Mouse (Mus musculus): ENCODE results near the gene Zic1. TPM values are rescaled to one million over a fixed set of nuclear protein-coding genes. Genes with fewer than 3 reads are reported as not detected.

The Zic1 gene
- polyA plus RNA-seq, 1 experiment = 0.28 TPM

DNA sequence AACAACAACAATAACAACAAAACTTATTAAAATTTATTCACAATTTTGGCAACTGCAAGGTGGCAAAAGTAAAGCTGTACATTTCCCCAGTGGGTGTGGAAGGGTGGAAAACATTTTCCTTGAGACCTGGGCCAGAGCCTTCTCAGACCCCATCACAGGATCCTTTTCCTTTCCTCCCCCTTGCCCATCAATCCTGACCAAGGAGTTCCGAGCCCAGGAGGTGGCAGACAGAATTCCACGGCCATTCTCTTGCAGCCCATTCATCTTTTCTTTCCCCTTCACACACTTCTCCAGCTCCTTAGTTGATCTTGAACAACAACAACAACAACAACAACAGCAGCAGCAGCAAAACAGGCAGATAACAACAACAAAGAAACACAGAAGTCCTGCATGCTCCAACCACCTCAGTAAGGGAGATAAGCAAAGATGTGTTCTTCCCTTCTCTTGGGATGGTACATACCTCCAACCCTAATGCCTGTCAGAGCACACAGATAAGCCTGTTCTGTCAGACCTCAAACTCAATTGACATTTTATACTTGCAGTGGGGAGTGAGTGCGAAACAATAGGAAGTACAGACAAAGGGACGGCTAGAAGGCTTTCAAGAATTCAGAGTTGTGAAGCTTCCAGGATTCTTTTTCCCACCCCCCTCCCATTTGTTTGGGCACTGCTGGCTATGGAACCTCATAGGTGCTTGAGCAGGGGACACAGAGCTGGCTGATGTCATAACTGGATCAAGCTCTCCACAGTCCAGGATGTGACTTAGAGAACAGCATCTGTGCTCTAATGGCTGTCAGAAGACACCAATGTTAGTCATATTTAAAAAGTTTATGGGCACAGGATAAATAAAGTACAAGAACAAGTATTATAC is 19.3 kb upstream of the Zic1 start:
- no peak for TF ChIP-seq CTCF (IDR thresholded peaks at IDR 0.05; ENCODE audit: borderline replicate concordance, control insufficient read depth, extremely low read depth, insufficient read depth, low read length, poor library complexity)
- TF ChIP-seq POLR2A (IDR thresholded peaks at IDR 0.05; ENCODE audit: control insufficient read depth, extremely low read depth, insufficient read depth, low read length, poor library complexity) = no peak
- Histone ChIP-seq H3K4me3 (ENCODE audit: control insufficient read depth, insufficient read depth, low read length) (no peak overlapping the region), H3K27ac (ENCODE audit: control insufficient read depth, insufficient read depth, low read length) (no peak overlapping the region), H3K36me3 (ENCODE audit: control insufficient read depth, insufficient read depth, low read length) (no peaks in the 10 kb centered on the region), H3K27me3 (ENCODE audit: control insufficient read depth, insufficient read depth, low read length) (no peaks in the 10 kb centered on the region; the same call in 1 of the 2 replicates), H3K4me1 (replicated peaks; ENCODE audit: control insufficient read depth, insufficient read depth, low read length) (no peaks in the 10 kb centered on the region)
- 26% methylated on average over 4 of the region's 4 CpGs for WGBS
- DNase-seq = no peak

DNA sequence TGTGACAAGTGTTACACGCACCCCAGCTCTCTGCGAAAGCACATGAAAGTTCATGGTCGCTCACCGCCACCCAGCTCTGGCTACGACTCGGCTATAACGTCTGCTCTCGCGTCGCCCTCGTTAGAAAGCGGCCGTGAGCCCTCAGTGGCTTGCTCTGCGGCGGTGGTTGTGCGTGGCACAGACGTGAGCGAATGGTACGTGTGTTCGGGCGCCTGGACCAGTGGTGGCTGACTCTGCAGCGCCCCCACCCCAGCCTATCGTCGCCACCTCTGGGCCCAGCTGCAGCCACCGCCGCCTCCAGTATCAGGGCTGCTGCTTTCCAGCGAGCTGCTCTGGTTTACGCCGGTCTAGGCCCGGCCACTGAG is 18.5 kb upstream of the Zic1 start:
- DNase-seq = no peak
- Histone ChIP-seq H3K4me1 (replicated peaks; ENCODE audit: control insufficient read depth, insufficient read depth, low read length) (no peaks in the 10 kb centered on the region), H3K4me3 (ENCODE audit: control insufficient read depth, insufficient read depth, low read length) (no peak overlapping the region), H3K36me3 (ENCODE audit: control insufficient read depth, insufficient read depth, low read length) (no peaks in the 10 kb centered on the region), H3K27me3 (ENCODE audit: control insufficient read depth, insufficient read depth, low read length) (no peaks in the 10 kb centered on the region; the same call in 1 of the 2 replicates), H3K27ac (ENCODE audit: control insufficient read depth, insufficient read depth, low read length) (no peak overlapping the region)
- TF ChIP-seq CTCF (IDR thresholded peaks at IDR 0.05; ENCODE audit: borderline replicate concordance, control insufficient read depth, extremely low read depth, insufficient read depth, low read length, poor library complexity) (no peak), POLR2A (IDR thresholded peaks at IDR 0.05; ENCODE audit: control insufficient read depth, extremely low read depth, insufficient read depth, low read length, poor library complexity) (no peak)
- 7% methylated on average over 30 of the region's 30 CpGs for WGBS

GRCm38 (mm10) chr9:91383441-91384135 is 18.0 kb upstream of the Zic1 start:
- H3K4me3 ChIP-seq (ENCODE audit: control insufficient read depth, insufficient read depth, low read length) = no peak overlapping the region
- H3K4me1 ChIP-seq (replicated peaks; ENCODE audit: control insufficient read depth, insufficient read depth, low read length) = no peaks in the 10 kb centered on the region
- H3K36me3 ChIP-seq (ENCODE audit: control insufficient read depth, insufficient read depth, low read length) = no peaks in the 10 kb centered on the region
- no peak for DNase-seq
- no peak overlapping the region for H3K27ac ChIP-seq (ENCODE audit: control insufficient read depth, insufficient read depth, low read length)
- 12% methylated on average over 28 of the region's 28 CpGs for WGBS
- no peak for TF ChIP-seq CTCF (IDR thresholded peaks at IDR 0.05; ENCODE audit: borderline replicate concordance, control insufficient read depth, extremely low read depth, insufficient read depth, low read length, poor library complexity)
- no peak for TF ChIP-seq POLR2A (IDR thresholded peaks at IDR 0.05; ENCODE audit: control insufficient read depth, extremely low read depth, insufficient read depth, low read length, poor library complexity)
- H3K27me3 ChIP-seq (ENCODE audit: control insufficient read depth, insufficient read depth, low read length) = peaks cover 2% of the 10 kb centered on the region; the same call in 1 of the 2 replicates

GRCm38 (mm10) chr9:91382471-91383255 is 17.1 kb upstream of the Zic1 start:
- no peaks in the 10 kb centered on the region for H3K36me3 ChIP-seq (ENCODE audit: control insufficient read depth, insufficient read depth, low read length)
- WGBS = 14% methylated on average over 24 of the region's 24 CpGs
- no peak overlapping the region for H3K4me3 ChIP-seq (ENCODE audit: control insufficient read depth, insufficient read depth, low read length)
- H3K27ac ChIP-seq (ENCODE audit: control insufficient read depth, insufficient read depth, low read length) = no peak overlapping the region
- peaks cover 5% of the 10 kb centered on the region; the same call in 1 of the 2 replicates for H3K27me3 ChIP-seq (ENCODE audit: control insufficient read depth, insufficient read depth, low read length)
- DNase-seq = no peak
- TF ChIP-seq CTCF (IDR thresholded peaks at IDR 0.05; ENCODE audit: borderline replicate concordance, control insufficient read depth, extremely low read depth, insufficient read depth, low read length, poor library complexity) (no peak), POLR2A (IDR thresholded peaks at IDR 0.05; ENCODE audit: control insufficient read depth, extremely low read depth, insufficient read depth, low read length, poor library complexity) (no peak)
- no peaks in the 10 kb centered on the region for H3K4me1 ChIP-seq (replicated peaks; ENCODE audit: control insufficient read depth, insufficient read depth, low read length)

- 9% methylated on average over 2 of the region's 2 CpGs for WGBS
- Histone ChIP-seq H3K27ac (ENCODE audit: control insufficient read depth, insufficient read depth, low read length) (no peak overlapping the region), H3K4me1 (replicated peaks; ENCODE audit: control insufficient read depth, insufficient read depth, low read length) (no peaks in the 10 kb centered on the region), H3K27me3 (ENCODE audit: control insufficient read depth, insufficient read depth, low read length) (peaks cover 7% of the 10 kb centered on the region; the same call in 1 of the 2 replicates), H3K4me3 (ENCODE audit: control insufficient read depth, insufficient read depth, low read length) (no peak overlapping the region), H3K36me3 (ENCODE audit: control insufficient read depth, insufficient read depth, low read length) (no peaks in the 10 kb centered on the region)
- DNase-seq = no peak
- no peak for TF ChIP-seq CTCF (IDR thresholded peaks at IDR 0.05; ENCODE audit: borderline replicate concordance, control insufficient read depth, extremely low read depth, insufficient read depth, low read length, poor library complexity)
- TF ChIP-seq POLR2A (IDR thresholded peaks at IDR 0.05; ENCODE audit: control insufficient read depth, extremely low read depth, insufficient read depth, low read length, poor library complexity) = no peak
These were observed 16.4 kb upstream of the Zic1 start for GRCm38 (mm10) chr9:91382111-91382379.
